Mouse (Mus musculus) testis, adult 2 months (tissue): ENCODE results near the gene E2f2.

Source experiments
- CTCF ChIP-seq: fragments of 200-500 bp; IDR thresholded peaks from 2 replicates; pipeline ENCODE4 v1.5.1; 2012; ENCODE audit warnings: low read depth, mild to moderate bottlenecking, inconsistent platforms, low read length, moderate library complexity; ENCODE audit not compliant: control insufficient read depth, insufficient read depth, insufficient replicate concordance
- POLR2A ChIP-seq: fragments of 200-500 bp; IDR thresholded peaks from 2 replicates; pipeline ENCODE4 v1.6.1; 2012; ENCODE audit warnings: low read depth, mild to moderate bottlenecking, inconsistent platforms, low read length, moderate library complexity; ENCODE audit not compliant: control insufficient read depth

- no peak for TF ChIP-seq CTCF
- no peak for TF ChIP-seq POLR2A
Observed at GRCm38 (mm10) chr4:136206943-136207342, 34.7 kb downstream of the E2f2 start.
